8 mouse cellular contexts compared by ENCODE assay signal in genomic region chr2:60126292-60126691, GRCm38 (mm10).
DNase-seq lines count a peak whose midpoint lies in the region; ATAC-seq lines count a peak whose summit lies in the region.

No protein-coding gene starts in this region.

- H3K9ac ChIP-seq in heart, embryonic 11.5 days (ENCODE audit: low read depth, low read length), result peak overlapping the region; percentile 52; the same call in 1 of the 2 replicates

- peak overlapping the region; percentile 74 for H3K4me2 ChIP-seq in heart, embryonic 11.5 days

- ATAC-seq in heart, embryonic 11.5 days (replicated peaks; ENCODE audit: insufficient number of reproducible peaks, low FRiP score, low TSS enrichment), result no peak
- ATAC-seq in monocyte, adult 5-6 weeks (replicated peaks; ENCODE audit: insufficient number of reproducible peaks, low FRiP score, low TSS enrichment, poor library complexity, severe bottlenecking), result no peak

- peaks cover 7% of the 10 kb centered on the region for H3K4me1 ChIP-seq in heart, embryonic 11.5 days (ENCODE audit: control insufficient read depth, insufficient read depth, low read length)
- H3K4me1 ChIP-seq in hindbrain, embryonic 10.5 days (replicated peaks), result peaks cover 37% of the 10 kb centered on the region

- peaks cover 32% of the 10 kb centered on the region for H3K79me2 ChIP-seq in macrophage (ENCODE audit: inconsistent target)

- no peaks in the 10 kb centered on the region for H3K36me3 ChIP-seq in heart, embryonic 11.5 days (ENCODE audit: control insufficient read depth, insufficient read depth, low read length)
- H3K36me3 ChIP-seq in hindbrain, embryonic 10.5 days, result no peaks in the 10 kb centered on the region
- no peaks in the 10 kb centered on the region for H3K36me3 ChIP-seq in macrophage (ENCODE audit: inconsistent target)

- H3K4me3 ChIP-seq in heart, embryonic 11.5 days (ENCODE audit: low read depth, low read length), result peak overlapping the region; percentile 70
- H3K4me3 ChIP-seq in hindbrain, embryonic 10.5 days, result peak overlapping the region; percentile 94
- H3K4me3 ChIP-seq in macrophage (ENCODE audit: inconsistent target), result peak overlapping the region; percentile 73

- peak overlapping the region; percentile 98; the same call in 1 of the 2 replicates for H3K27ac ChIP-seq in heart, embryonic 11.5 days (ENCODE audit: low read depth, low read length)
- peak overlapping the region; percentile 100 for H3K27ac ChIP-seq in hindbrain, embryonic 10.5 days
- H3K27ac ChIP-seq in macrophage, result no peak overlapping the region

- DNase-seq in heart, postnatal 14 days, result no peak
- DNase-seq in MN1 (ENCODE audit: low spot score), result peak; percentile 23
- no peak for DNase-seq in hindbrain, embryonic 10.5 days (ENCODE audit: low spot score)
- DNase-seq in adrenal gland, postnatal 4 days (ENCODE audit: low spot score in 2 of 2), result no peak
- no peak for DNase-seq in adrenal gland, postnatal 25 days

- no peaks in the 10 kb centered on the region for H3K9me3 ChIP-seq in heart, embryonic 11.5 days (replicated peaks; ENCODE audit: control insufficient read depth, low read length)
- no peaks in the 10 kb centered on the region for H3K9me3 ChIP-seq in hindbrain, embryonic 10.5 days

- intact Hi-C loops in heart, postnatal 14 days (cut with DNase I), result no loop called here

- 6% methylated on average over 8 of the region's 8 CpGs for WGBS in heart, embryonic 11.5 days (ENCODE audit: insufficient replicate concordance)
- 6% methylated on average over 8 of the region's 8 CpGs for WGBS in hindbrain, embryonic 10.5 days
- 24% methylated on average over 8 of the region's 8 CpGs for WGBS in macrophage (ENCODE audit: missing documents)

- no peaks in the 10 kb centered on the region for H3K27me3 ChIP-seq in heart, embryonic 11.5 days (ENCODE audit: control insufficient read depth, insufficient read depth, low read length)
- no peaks in the 10 kb centered on the region for H3K27me3 ChIP-seq in hindbrain, embryonic 10.5 days (ENCODE audit: insufficient read depth, poor library complexity, severe bottlenecking)
